Mouse (Mus musculus): ENCODE results near the gene Eef1akmt3.

DNA sequence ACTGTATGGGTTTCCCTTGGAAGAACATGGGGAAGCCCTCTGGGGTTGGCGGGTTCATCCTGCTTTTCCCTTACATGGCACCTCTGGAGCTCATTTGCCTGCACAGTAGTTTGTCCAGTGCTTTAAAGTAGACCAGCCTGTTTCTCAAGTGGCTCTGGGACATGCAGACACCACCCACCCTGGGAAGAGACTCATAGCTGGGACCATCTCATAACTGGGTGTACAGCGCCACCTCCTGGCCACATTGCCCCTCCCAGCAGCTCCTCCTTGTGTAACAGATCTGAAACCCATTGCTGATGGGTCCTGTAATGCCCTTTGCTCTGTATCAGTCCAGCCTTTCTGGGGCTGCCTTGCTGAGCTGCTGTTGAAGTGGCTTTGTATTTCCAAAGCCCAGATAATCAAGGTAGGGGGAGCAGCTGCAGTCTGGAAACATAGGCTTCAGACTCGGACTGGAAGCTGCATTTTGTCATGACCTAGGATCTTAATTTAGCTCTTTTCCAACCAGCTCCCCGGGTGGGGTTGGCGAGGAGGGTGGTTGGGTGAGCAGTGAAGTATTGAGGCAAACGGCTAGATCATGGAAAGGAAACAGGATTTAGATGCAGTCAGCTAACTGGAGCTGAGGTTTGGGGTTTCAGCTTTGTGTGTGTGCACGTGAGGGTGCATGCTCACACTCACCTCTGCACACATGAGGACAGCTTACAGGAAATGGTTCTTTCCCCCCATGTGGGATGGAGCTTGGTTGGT lies 50.8 kb downstream of the Eef1akmt3 start:
- TF ChIP-seq POLR2A (IDR thresholded peaks at IDR 0.05; ENCODE audit: borderline replicate concordance, extremely low read depth, insufficient read depth, insufficient read length, poor library complexity, severe bottlenecking) (no peak), CTCF (IDR thresholded peaks at IDR 0.05; ENCODE audit: borderline replicate concordance, extremely low read depth, insufficient read depth, insufficient read length) (peak; percentile 92)
